9 mouse cellular contexts compared by ENCODE assay signal in genomic region chr1:127484826-127485225, GRCm38 (mm10).
DNase-seq lines count a peak whose midpoint lies in the region; ATAC-seq and TF ChIP-seq lines count a peak whose summit lies in the region.
"Had no signal": no experiment of that assay in that cellular context is flagged by ENCODE, and none has a peak within 500 bp of the region (broad histone marks: within the 10 kb centered on the region; RNA-seq: fewer than 3 reads in every experiment).

No protein-coding gene starts in this region.

- TF ChIP-seq POLR2A in cortical plate, adult 2 months (IDR thresholded peaks at IDR 0.05; ENCODE audit: extremely low read depth, insufficient read depth, low read length), result no peak

- no peaks in the 10 kb centered on the region for H3K27me3 ChIP-seq in heart, embryonic 12.5 days (replicated peaks)
- H3K27me3 ChIP-seq: embryonic facial prominence, embryonic 13.5 days had no signal

- peak; percentile 63 for TF ChIP-seq CTCF in cortical plate, adult 2 months (IDR thresholded peaks at IDR 0.05; ENCODE audit: extremely low read depth, insufficient read depth, low read length)

- H3K27ac ChIP-seq in heart, embryonic 12.5 days (ENCODE audit: poor library complexity, severe bottlenecking), result no peak overlapping the region
- no peak overlapping the region for H3K27ac ChIP-seq in cortical plate, adult 2 months (ENCODE audit: insufficient read depth, low read length)
- H3K27ac ChIP-seq: embryonic facial prominence, embryonic 13.5 days had no signal

- H3K4me3 ChIP-seq in heart, embryonic 12.5 days, result no peak overlapping the region
- H3K4me3 ChIP-seq in cortical plate, adult 2 months (ENCODE audit: insufficient read depth, low read length), result no peak overlapping the region
- H3K4me3 ChIP-seq: embryonic facial prominence, embryonic 13.5 days had no signal

- H3K4me1 ChIP-seq in heart, embryonic 12.5 days (replicated peaks), result no peaks in the 10 kb centered on the region
- no peaks in the 10 kb centered on the region for H3K4me1 ChIP-seq in cortical plate, adult 2 months (ENCODE audit: control insufficient read depth, insufficient read depth, low read length)
- H3K4me1 ChIP-seq: embryonic facial prominence, embryonic 13.5 days had no signal

- no peak overlapping the region for H3K4me2 ChIP-seq in heart, embryonic 12.5 days
- H3K4me2 ChIP-seq: embryonic facial prominence, embryonic 13.5 days had no signal

- ATAC-seq in heart, embryonic 12.5 days (ENCODE audit: insufficient number of reproducible peaks, low FRiP score), result no peak

- 44% methylated on average over 7 of the region's 7 CpGs for WGBS in heart, embryonic 12.5 days

- no peak overlapping the region for H3K9ac ChIP-seq in heart, embryonic 12.5 days
- H3K9ac ChIP-seq: embryonic facial prominence, embryonic 13.5 days had no signal

- H3K9me3 ChIP-seq in heart, embryonic 12.5 days (replicated peaks), result no peaks in the 10 kb centered on the region
- H3K9me3 ChIP-seq: embryonic facial prominence, embryonic 13.5 days had no signal

- peak; percentile 14 for DNase-seq in heart, adult 8-10 months (ENCODE audit: low spot score)
- DNase-seq in A20 (ENCODE audit: low read depth, low spot score), result peak; percentile 61
- peak; percentile 36 to 65 for DNase-seq in adrenal gland, adult 18-20 months (ENCODE audit: low spot score in 2 of 2)
- DNase-seq in kidney, postnatal 4 days, result peak; percentile 73 to 76
- peak; percentile 46 to 53 for DNase-seq in lung, postnatal 4 days
- peak; percentile 21 to 25 for DNase-seq in thymus, adult 18-20 months

- peaks cover 22% of the 10 kb centered on the region; the same call in 1 of the 2 replicates for H3K36me3 ChIP-seq in heart, embryonic 12.5 days

Comparison
In these comparisons a context has a peak if more than half of its experiments do, and no peak if none do; other contexts are left out.
1. DNase-seq: peak in every context shown above with its lines; median percentile 74 in kidney, postnatal 4 days; 61 in A20; 50 in adrenal gland, adult 18-20 months; 50 in lung, postnatal 4 days; 23 in thymus, adult 18-20 months; 14 in heart, adult 8-10 months.